Mouse (Mus musculus): ENCODE results near the gene Ndufb8.

The Ndufb8 gene

DNA sequence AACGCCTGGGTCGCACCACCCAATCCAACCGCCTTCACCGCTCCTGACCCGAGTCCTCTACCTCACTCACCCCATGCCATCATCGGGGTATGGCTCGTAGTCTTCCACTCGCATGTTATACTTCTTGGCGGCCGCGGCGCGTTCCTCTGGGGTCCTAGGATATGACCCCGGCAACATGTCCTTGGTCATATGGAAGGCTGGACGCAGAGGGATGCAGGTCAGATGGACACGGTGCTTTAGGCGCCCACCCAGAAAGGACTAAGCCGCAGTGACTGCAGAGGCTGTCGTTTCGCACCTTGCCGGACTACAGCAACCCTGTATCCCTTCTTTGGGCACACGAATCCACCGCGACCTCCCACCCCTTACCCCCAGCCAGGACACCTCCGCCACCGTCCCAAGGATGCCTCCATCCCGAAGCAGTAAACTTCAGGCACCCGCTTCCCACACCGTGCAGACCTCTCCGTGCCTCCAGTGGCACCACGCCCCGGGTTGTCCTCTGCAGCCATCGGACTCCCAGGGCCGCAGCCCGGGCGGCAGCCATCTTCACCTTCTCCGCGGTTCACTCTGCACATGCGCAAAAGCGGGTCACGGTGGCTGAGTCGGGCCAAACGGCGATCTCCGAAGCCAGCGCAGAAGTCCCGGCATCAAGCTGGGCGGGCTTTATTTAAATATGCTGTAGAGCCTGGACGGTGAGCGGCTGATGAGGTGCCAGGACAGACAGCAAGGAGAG is at the start of gene Ndufb8:
TSS of gene Ndufb8 (minus strand) at position 580 of the 730 bp plus-strand sequence.
- ATAC-seq (ENCODE audit: low TSS enrichment): peak; percentile 96

- no peak for ATAC-seq (ENCODE audit: low TSS enrichment)
Measured at GRCm38 (mm10) chr19:44594180-44594579, 38.9 kb upstream of the Ndufb8 start.

- no peak for ATAC-seq (ENCODE audit: low TSS enrichment)
Measured at GRCm38 (mm10) chr19:44591638-44592037, 36.4 kb upstream of the Ndufb8 start.

- ATAC-seq (ENCODE audit: low TSS enrichment): no peak
Measured at GRCm38 (mm10) chr19:44590992-44591391, 35.8 kb upstream of the Ndufb8 start.

DNA sequence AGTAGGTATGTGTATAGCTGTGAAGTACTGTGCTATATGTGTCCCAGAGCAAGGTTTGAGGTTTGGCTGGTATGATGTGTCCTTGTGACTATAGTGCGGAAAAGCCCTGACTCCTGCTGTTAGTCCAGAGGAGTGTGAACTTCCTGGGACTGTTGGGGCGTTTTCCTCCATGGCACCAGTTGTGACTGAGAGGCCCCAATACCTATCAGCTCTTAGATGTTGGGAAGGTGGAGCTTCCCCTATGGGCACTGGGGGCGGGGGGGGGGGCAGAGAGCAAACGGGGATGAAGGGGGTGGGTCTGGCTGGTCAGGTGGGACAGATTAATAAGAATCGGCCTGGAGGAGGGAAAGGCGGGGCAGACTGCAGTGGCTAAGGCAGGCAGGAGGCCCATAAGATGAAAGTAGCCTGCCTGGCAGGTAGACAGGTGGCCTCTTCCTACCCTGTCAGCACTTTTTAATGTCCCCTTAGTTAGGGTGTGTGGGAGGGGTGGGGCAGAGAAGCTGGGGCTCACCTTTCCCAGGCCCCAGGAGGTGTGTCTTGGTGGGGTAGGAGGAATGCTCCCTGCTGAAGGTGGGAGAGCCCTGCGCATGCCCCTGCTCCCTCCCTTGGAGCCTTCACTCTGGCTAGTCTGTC is 34.5 kb upstream of the Ndufb8 start:
- no peak for ATAC-seq (ENCODE audit: low TSS enrichment)

DNA sequence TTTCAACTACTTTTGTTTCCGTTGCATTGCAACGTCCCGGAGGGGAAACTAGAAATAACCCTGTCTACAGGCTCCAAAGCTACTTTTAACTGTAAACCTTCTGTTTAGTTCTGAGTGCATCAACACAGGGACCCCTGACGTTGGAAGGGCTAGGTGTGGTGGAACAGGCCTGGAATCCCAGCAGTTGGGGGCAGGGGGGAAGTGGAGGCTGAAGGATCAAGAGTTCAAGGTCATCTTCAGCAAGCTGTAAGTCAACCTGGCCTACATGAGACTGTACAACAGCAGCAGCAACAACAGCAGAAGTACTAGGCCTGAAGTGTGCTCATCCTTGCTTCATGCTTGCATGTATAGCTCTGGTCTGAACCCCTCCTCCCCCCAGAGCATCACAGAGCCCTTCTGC is 32.8 kb upstream of the Ndufb8 start:
- ATAC-seq (ENCODE audit: low TSS enrichment): no peak

GRCm38 (mm10) chr19:44582638-44583309 is 27.5 kb upstream of the Ndufb8 start:
- ATAC-seq (ENCODE audit: low TSS enrichment): peak; percentile 95

DNA sequence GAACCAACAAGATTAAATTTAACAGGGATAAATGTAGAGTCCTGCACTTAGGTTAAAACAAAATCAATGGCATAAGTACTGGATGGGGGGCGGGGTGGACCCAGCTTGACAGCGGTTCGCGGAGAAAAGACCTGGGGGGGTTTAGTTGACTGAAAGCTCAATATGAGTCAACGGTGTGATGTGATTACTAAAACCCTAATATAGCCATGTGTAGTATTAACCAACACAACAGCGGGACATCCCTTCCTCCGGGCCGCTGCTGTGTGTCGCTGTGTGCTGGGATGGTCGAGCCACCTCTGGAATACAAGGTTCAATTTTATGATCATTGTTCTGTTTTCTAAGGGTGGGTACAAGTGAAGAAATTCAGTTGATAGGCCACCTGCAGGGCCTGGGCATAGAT is 26.9 kb upstream of the Ndufb8 start:
- ATAC-seq (ENCODE audit: low TSS enrichment): no peak

GRCm38 (mm10) chr19:44578038-44578437 is 22.8 kb upstream of the Ndufb8 start:
- ATAC-seq (ENCODE audit: low TSS enrichment): no peak

DNA sequence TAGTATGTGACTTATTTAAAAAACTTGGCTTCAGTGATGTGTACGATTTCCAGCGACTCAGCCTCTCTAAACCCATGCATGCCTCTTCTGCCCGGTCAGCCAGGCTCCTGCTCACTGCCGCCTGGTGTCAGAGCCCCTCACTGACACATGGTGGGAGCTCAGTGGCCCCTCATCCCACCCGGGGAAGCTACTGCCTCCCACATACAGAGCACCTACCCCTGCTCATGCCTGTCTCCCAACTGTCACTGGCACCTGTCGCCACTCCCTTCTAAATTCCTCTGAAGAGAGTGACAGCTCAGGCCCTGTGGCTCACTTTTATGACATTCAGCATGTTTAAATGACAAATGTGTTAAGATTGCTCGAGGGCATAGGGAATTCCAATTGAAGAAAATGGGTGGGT is 21.0 kb upstream of the Ndufb8 start:
- no peak for ATAC-seq (ENCODE audit: low TSS enrichment)

GRCm38 (mm10) chr19:44567763-44568162 is 12.5 kb upstream of the Ndufb8 start:
- no peak for ATAC-seq (ENCODE audit: low TSS enrichment)

- no peak for ATAC-seq (ENCODE audit: low TSS enrichment)
Measured at GRCm38 (mm10) chr19:44564006-44564405, 8.8 kb upstream of the Ndufb8 start.

- ATAC-seq (ENCODE audit: low TSS enrichment): peak; percentile 100
Measured at GRCm38 (mm10) chr19:44562652-44563206, 7.5 kb upstream of the Ndufb8 start, which contains the start of gene Hif1an. Gene Hif1an (plus strand): TSS chr19:44562850.

- ATAC-seq (ENCODE audit: low TSS enrichment): peak; percentile 32; the same call in 1 of the 2 replicates
Measured at GRCm38 (mm10) chr19:44554490-44554860, 765 bp downstream of the Ndufb8 start.

- ATAC-seq (ENCODE audit: low TSS enrichment): no peak
Measured at GRCm38 (mm10) chr19:44553286-44553685, 2.0 kb downstream of the Ndufb8 start.

DNA sequence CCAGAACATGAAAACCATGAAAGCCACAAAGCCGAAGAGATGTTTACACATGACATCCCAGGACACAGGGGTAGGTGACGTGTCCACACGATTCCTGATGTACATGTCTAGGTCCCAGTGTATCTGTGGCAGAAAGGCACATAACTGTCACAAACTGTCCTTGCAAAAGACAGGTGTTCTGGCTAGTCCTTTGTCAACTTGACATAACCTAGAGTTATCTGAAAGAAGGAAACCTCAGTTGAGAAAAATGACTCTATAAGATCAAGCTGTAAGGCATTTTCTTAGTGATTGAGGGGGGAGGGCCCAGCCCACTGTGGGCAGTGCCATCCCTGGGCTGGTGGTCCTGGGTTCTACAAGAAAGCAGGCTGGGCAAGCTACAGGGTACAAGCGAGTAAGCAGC is 2.5 kb downstream of the Ndufb8 start, which contains the start of gene Gm20538:
TSS of gene Gm20538 (minus strand) at position 101 of the 400 bp plus-strand sequence.
- ATAC-seq (ENCODE audit: low TSS enrichment): no peak

- no peak for ATAC-seq (ENCODE audit: low TSS enrichment)
Measured at GRCm38 (mm10) chr19:44545321-44546041, 9.8 kb downstream of the Ndufb8 start, which contains the start of gene Sec31b. Gene Sec31b (minus strand): TSS chr19:44545864.

- ATAC-seq (ENCODE audit: low TSS enrichment): peak; percentile 81
Measured at GRCm38 (mm10) chr19:44544775-44545174, 10.5 kb downstream of the Ndufb8 start.

DNA sequence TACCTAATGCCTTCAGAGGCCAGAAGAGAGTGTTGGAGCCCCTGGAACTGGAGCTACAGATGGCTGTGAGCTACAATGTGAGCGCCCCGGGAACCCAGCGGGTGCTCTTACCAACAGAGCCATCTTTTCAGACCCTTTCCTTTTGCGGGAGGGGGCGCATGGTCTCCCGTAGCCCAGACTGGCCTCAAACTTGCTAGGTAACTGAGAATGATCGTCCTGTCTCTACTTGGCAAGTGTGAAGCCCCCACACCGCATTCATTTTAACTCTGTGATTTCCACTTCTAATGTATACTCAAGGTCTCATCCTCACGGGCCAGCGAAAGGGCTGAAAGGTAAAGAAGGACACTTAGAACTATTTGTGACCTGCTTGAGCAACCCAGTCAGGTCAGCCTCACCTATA is 10.9 kb downstream of the Ndufb8 start:
- ATAC-seq (ENCODE audit: low TSS enrichment): no peak

GRCm38 (mm10) chr19:44542694-44543178 is 12.5 kb downstream of the Ndufb8 start:
- ATAC-seq (ENCODE audit: low TSS enrichment): no peak

DNA sequence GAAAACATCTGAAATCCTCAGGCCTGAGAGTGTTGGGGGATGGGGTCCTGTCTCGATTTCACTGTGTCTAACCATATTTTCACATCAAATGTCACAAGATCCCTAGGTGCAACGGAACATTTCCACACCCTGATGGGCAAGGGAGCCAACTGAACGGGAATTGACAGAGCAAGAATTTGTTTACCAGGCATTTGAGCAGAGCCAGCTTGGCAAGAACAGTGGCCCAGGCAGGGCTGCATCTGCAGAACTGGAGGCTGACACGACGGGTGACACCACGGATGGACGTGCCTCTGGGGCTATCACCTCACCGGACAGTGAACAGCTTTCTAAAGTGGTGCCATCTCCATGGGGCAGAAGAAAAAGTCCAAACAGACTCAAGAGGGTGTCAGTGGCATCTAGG is 17.8 kb downstream of the Ndufb8 start:
- no peak for ATAC-seq (ENCODE audit: low TSS enrichment)

DNA sequence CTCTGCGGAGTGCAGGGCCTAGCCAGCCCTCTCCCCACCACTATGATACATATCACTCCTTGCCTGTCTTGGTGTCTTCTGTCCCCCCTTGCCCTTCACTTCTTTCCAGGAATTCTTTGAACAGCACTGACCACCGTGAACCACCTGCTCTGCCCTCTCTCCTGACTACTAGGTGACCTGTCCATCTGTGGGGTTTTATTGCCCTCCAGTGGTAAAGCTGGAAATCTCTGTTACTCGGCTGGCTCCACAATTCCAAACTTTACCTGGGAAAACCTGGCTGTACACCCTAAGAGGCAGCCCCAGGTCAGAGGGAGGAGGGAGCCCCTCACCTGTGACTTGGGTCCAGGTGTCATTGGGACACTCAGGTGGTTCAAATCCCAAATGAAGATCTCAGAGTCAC is 19.9 kb downstream of the Ndufb8 start:
- no peak for ATAC-seq (ENCODE audit: low TSS enrichment)

Data from frontal cortex, adult (tissue).